Mouse (Mus musculus): ENCODE measurements around the gene B4galt1.

DNA sequence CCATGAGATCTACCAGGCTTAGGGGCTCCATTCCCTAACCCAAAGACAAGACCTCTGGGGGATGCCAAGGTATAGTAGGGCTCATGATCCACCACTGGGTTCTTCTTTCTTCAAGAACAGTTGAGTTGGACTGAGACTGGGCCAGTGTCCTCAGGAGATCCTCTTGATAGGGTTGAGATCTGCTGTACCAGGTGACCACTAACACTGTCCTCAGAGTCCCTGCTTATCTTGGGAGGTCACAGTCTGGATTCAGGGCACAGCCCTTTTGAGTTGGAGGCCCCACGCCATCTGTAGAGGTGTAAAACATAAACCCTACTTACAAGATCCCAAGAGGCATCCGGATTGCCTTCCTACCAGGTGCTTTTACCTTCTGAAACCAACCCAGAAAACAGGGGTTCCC, 27.8 kb downstream of the B4galt1 start:
- TF ChIP-seq POLR2A (IDR thresholded peaks at IDR 0.05; ENCODE audit: borderline replicate concordance, insufficient read depth, low read length) (no peak), CTCF (IDR thresholded peaks at IDR 0.05; ENCODE audit: borderline replicate concordance, insufficient read depth, low read depth, low read length) (no peak)
